Mouse (Mus musculus) limb, embryonic 15.5 days (tissue): Measurements from ENCODE around the gene Cdh5. TPM values are rescaled to one million over a fixed set of nuclear protein-coding genes. Genes with fewer than 3 reads are reported as not detected.
A peak's percentile ranks its signal among the peaks of the same experiment; 100 is the strongest.
"Not testable (repeated sequence)": the region's sequence is repeated elsewhere in the genome, so short reads cannot be mapped to it uniquely, and the experiment has no call there.

Experiments used
- ATAC-seq: fragments of 200-750 bp; cut with Nextera tagmentation; 2 replicates; pipeline ENCODE4 v1.8.0; 2017; ENCODE audit warnings: low read depth, moderate TSS enrichment; ENCODE audit not compliant: insufficient number of reproducible peaks, low FRiP score, low TSS enrichment
- H3K27ac ChIP-seq: fragments of 300-500 bp; sonication (generic); 2 replicates; pipeline ENCODE4 v1.5.1; 2015; ENCODE audit warnings: moderate library complexity, mild to moderate bottlenecking, inconsistent platforms
- H3K27me3 ChIP-seq: fragments of 300-500 bp; sonication (generic); 2 replicates; pipeline ENCODE4 v1.6.1; 2015; ENCODE audit warnings: inconsistent platforms
- H3K36me3 ChIP-seq: fragments of 300-500 bp; sonication (generic); 2 replicates; pipeline ENCODE4 v1.6.1; 2015; ENCODE audit warnings: inconsistent platforms
- H3K4me1 ChIP-seq: fragments of 300-500 bp; sonication (generic); 2 replicates; pipeline ENCODE4 v1.6.1; 2015; ENCODE audit warnings: inconsistent platforms
- H3K4me2 ChIP-seq: fragments of 300-500 bp; sonication (generic); 2 replicates; pipeline ENCODE4 v1.6.1; 2015; ENCODE audit warnings: mild to moderate bottlenecking, inconsistent platforms
- H3K4me3 ChIP-seq: fragments of 300-500 bp; sonication (generic); 2 replicates; pipeline ENCODE4 v1.5.1; 2015; ENCODE audit warnings: mild to moderate bottlenecking, inconsistent platforms
- H3K9ac ChIP-seq: fragments of 300-500 bp; sonication (generic); 2 replicates; pipeline ENCODE4 v1.6.1; 2015; ENCODE audit warnings: inconsistent platforms
- H3K9me3 ChIP-seq: fragments of 300-500 bp; sonication (generic); 2 replicates; pipeline ENCODE4 v1.6.1; 2016; ENCODE audit warnings: inconsistent platforms
- WGBS: fragments of 180-500 bp; shearing (Covaris S2); methylation state at CpG from one replicate; pipeline ENCODE4 v1.1.7; 2015; 5-methylcytosine and 5-hydroxymethylcytosine counted together
- polyA plus RNA-seq: library from polyadenylated mRNA; unstranded; fragments of >200 nt; fragmentation: Nextera tagmentation; extraction: Ambion mirVana; gene quantifications from 2 replicates; pipeline ENCODE4 v1.2.1, GENCODE M21; 2015

Cdh5 gene
- polyA plus RNA-seq, 1 experiment from 2014 or later = 31.6 TPM

GRCm38 (mm10) chr8:104098671-104099346, 2.6 kb upstream of the Cdh5 start:
- ATAC-seq = no peak
- no peaks in the 10 kb centered on the region for H3K27me3 ChIP-seq
- no peaks in the 10 kb centered on the region for H3K9me3 ChIP-seq
- H3K4me3 ChIP-seq = no peak overlapping the region
- peaks cover 7% of the 10 kb centered on the region; the same call in 1 of the 2 replicates for H3K4me1 ChIP-seq
- no peak overlapping the region for H3K9ac ChIP-seq
- no peak overlapping the region for H3K27ac ChIP-seq
- no peak overlapping the region for H3K4me2 ChIP-seq
- 25% methylated on average over 6 of the region's 6 CpGs for WGBS
- no peaks in the 10 kb centered on the region for H3K36me3 ChIP-seq

- no peaks in the 10 kb centered on the region for H3K27me3 ChIP-seq
- H3K9me3 ChIP-seq = no peaks in the 10 kb centered on the region
- H3K4me3 ChIP-seq = no peak overlapping the region
- no peaks in the 10 kb centered on the region for H3K36me3 ChIP-seq
- 0 out of 2 replicates have a peak overlapping the region, but pooled peaks have one; percentile 27 for H3K27ac ChIP-seq
- no peak overlapping the region for H3K9ac ChIP-seq
- WGBS = 74% methylated on average over 20 of the region's 20 CpGs
- H3K4me2 ChIP-seq = no peak overlapping the region
- no peak for ATAC-seq
- peaks cover 7% of the 10 kb centered on the region; the same call in 1 of the 2 replicates for H3K4me1 ChIP-seq
Observed at GRCm38 (mm10) chr8:104099347-104100099, 1.9 kb upstream of the Cdh5 start.

- not testable (repeated sequence) for H3K4me2 ChIP-seq, H3K4me1 ChIP-seq, H3K9me3 ChIP-seq, H3K9ac ChIP-seq, H3K4me3 ChIP-seq, H3K27me3 ChIP-seq, H3K27ac ChIP-seq, H3K36me3 ChIP-seq, ATAC-seq
- 94% methylated on average over 6 of the region's 6 CpGs for WGBS
Observed at GRCm38 (mm10) chr8:104100724-104101123, 701 bp upstream of the Cdh5 start.

GRCm38 (mm10) chr8:104103462-104103861, 2.0 kb downstream of the Cdh5 start:
- ATAC-seq = no peak
- 0 out of 2 replicates have a peak overlapping the region, but pooled peaks have one; percentile 9 for H3K4me3 ChIP-seq
- H3K36me3 ChIP-seq = no peaks in the 10 kb centered on the region
- H3K9ac ChIP-seq = no peak overlapping the region
- H3K27me3 ChIP-seq = no peaks in the 10 kb centered on the region
- no peak overlapping the region for H3K27ac ChIP-seq
- 67% methylated on average over 7 of the region's 7 CpGs for WGBS
- no peaks in the 10 kb centered on the region for H3K9me3 ChIP-seq
- H3K4me1 ChIP-seq = peaks cover 7% of the 10 kb centered on the region; the same call in 1 of the 2 replicates
- H3K4me2 ChIP-seq = no peak overlapping the region

GRCm38 (mm10) chr8:104105768-104106167, 4.3 kb downstream of the Cdh5 start:
- no peak overlapping the region for H3K9ac ChIP-seq
- no peaks in the 10 kb centered on the region for H3K27me3 ChIP-seq
- no peak overlapping the region for H3K4me2 ChIP-seq
- H3K36me3 ChIP-seq = no peaks in the 10 kb centered on the region
- H3K27ac ChIP-seq = no peak overlapping the region
- H3K4me1 ChIP-seq = no peaks in the 10 kb centered on the region
- ATAC-seq = no peak
- no peak overlapping the region for H3K4me3 ChIP-seq
- WGBS = 55% methylated on average over 6 of the region's 6 CpGs
- H3K9me3 ChIP-seq = no peaks in the 10 kb centered on the region

- H3K36me3 ChIP-seq = no peaks in the 10 kb centered on the region
- H3K4me3 ChIP-seq = no peak overlapping the region
- H3K9me3 ChIP-seq = no peaks in the 10 kb centered on the region
- H3K9ac ChIP-seq = no peak overlapping the region
- WGBS = 82% methylated on average over 7 of the region's 7 CpGs
- ATAC-seq = no peak
- H3K27me3 ChIP-seq = no peaks in the 10 kb centered on the region
- no peak overlapping the region for H3K27ac ChIP-seq
- no peaks in the 10 kb centered on the region for H3K4me1 ChIP-seq
- H3K4me2 ChIP-seq = no peak overlapping the region
Observed at GRCm38 (mm10) chr8:104106276-104106946, 5.0 kb downstream of the Cdh5 start.

GRCm38 (mm10) chr8:104107111-104107510, 5.7 kb downstream of the Cdh5 start:
- Histone ChIP-seq H3K4me1 (no peaks in the 10 kb centered on the region), H3K27ac (no peak overlapping the region), H3K4me2 (no peak overlapping the region), H3K27me3 (no peaks in the 10 kb centered on the region), H3K9ac (no peak overlapping the region), H3K9me3 (no peaks in the 10 kb centered on the region), H3K4me3 (no peak overlapping the region), H3K36me3 (no peaks in the 10 kb centered on the region)
- no peak for ATAC-seq

- H3K9me3 ChIP-seq = no peaks in the 10 kb centered on the region
- H3K9ac ChIP-seq = no peak overlapping the region
- H3K4me1 ChIP-seq = no peaks in the 10 kb centered on the region
- no peak overlapping the region for H3K27ac ChIP-seq
- H3K36me3 ChIP-seq = no peaks in the 10 kb centered on the region
- WGBS = 44% methylated on average over 5 of the region's 5 CpGs
- H3K4me2 ChIP-seq = no peak overlapping the region
- H3K4me3 ChIP-seq = no peak overlapping the region
- H3K27me3 ChIP-seq = no peaks in the 10 kb centered on the region
- no peak for ATAC-seq
Observed at GRCm38 (mm10) chr8:104108048-104108447, 6.6 kb downstream of the Cdh5 start.

- no peak for ATAC-seq
- Histone ChIP-seq H3K36me3 (no peaks in the 10 kb centered on the region), H3K27ac (no peak overlapping the region), H3K27me3 (no peaks in the 10 kb centered on the region), H3K4me1 (no peaks in the 10 kb centered on the region), H3K9ac (no peak overlapping the region), H3K4me3 (no peak overlapping the region), H3K9me3 (no peaks in the 10 kb centered on the region), H3K4me2 (no peak overlapping the region)
- WGBS = 73% methylated on average over 10 of the region's 10 CpGs
Observed at GRCm38 (mm10) chr8:104110498-104111134, 9.2 kb downstream of the Cdh5 start.

- H3K4me3 ChIP-seq = no peak overlapping the region
- no peaks in the 10 kb centered on the region for H3K4me1 ChIP-seq
- 83% methylated on average over 12 of the region's 12 CpGs for WGBS
- H3K27ac ChIP-seq = no peak overlapping the region
- no peak overlapping the region for H3K9ac ChIP-seq
- no peak for ATAC-seq
- no peaks in the 10 kb centered on the region for H3K9me3 ChIP-seq
- H3K36me3 ChIP-seq = no peaks in the 10 kb centered on the region
- no peak overlapping the region for H3K4me2 ChIP-seq
- no peaks in the 10 kb centered on the region for H3K27me3 ChIP-seq
Observed at GRCm38 (mm10) chr8:104121640-104122416, 20.4 kb downstream of the Cdh5 start.

- Histone ChIP-seq H3K4me1 (no peaks in the 10 kb centered on the region), H3K4me2 (no peak overlapping the region), H3K27me3 (no peaks in the 10 kb centered on the region), H3K9me3 (no peaks in the 10 kb centered on the region), H3K9ac (no peak overlapping the region), H3K36me3 (no peaks in the 10 kb centered on the region), H3K27ac (no peak overlapping the region), H3K4me3 (no peak overlapping the region)
- WGBS = 85% methylated on average over 2 of the region's 2 CpGs
- no peak for ATAC-seq
Observed at GRCm38 (mm10) chr8:104123080-104123657, 21.7 kb downstream of the Cdh5 start.
